ENCODE assay signal across 14 mouse cellular contexts in genomic region chr8:117262685-117263084, GRCm38 (mm10). TPM values are rescaled to one million over a fixed set of nuclear protein-coding genes. Genes with fewer than 3 reads are reported as not detected.
DNase-seq lines count a peak whose midpoint lies in the region; ATAC-seq and TF ChIP-seq lines count a peak whose summit lies in the region.
"Had no signal": no experiment of that assay in that cellular context is flagged by ENCODE, and none has a peak within 500 bp of the region (broad histone marks: within the 10 kb centered on the region; RNA-seq: fewer than 3 reads in every experiment).

No protein-coding gene starts in this region.

- H3K9me3 ChIP-seq in liver, embryonic 13.5 days (replicated peaks), result no peaks in the 10 kb centered on the region
- no peaks in the 10 kb centered on the region for H3K9me3 ChIP-seq in forebrain, embryonic 16.5 days (ENCODE audit: control insufficient read depth, low read length)
- H3K9me3 ChIP-seq: lung, embryonic 15.5 days had no signal

- no peak for TF ChIP-seq POLR2A in bone marrow, adult 2 months (IDR thresholded peaks at IDR 0.05; ENCODE audit: borderline replicate concordance, control insufficient read depth, low read depth, low read length)

- peak overlapping the region; percentile 28 for H3K27ac ChIP-seq in bone marrow, adult 2 months (ENCODE audit: control insufficient read depth, insufficient read depth, low read depth, low read length, poor library complexity)
- peak overlapping the region; percentile 76 for H3K27ac ChIP-seq in liver, embryonic 13.5 days
- no peak overlapping the region for H3K27ac ChIP-seq in gastrocnemius, adult 2 months
- no peak overlapping the region for H3K27ac ChIP-seq in forebrain, embryonic 16.5 days (ENCODE audit: low read length)
- H3K27ac ChIP-seq: lung, embryonic 15.5 days had no signal

- peak overlapping the region; percentile 49; the same call in 1 of the 2 replicates for H3K9ac ChIP-seq in liver, embryonic 13.5 days
- no peak overlapping the region for H3K9ac ChIP-seq in forebrain, embryonic 16.5 days (replicated peaks; ENCODE audit: low read depth, low read length)
- H3K9ac ChIP-seq: lung, embryonic 15.5 days had no signal

- H3K4me1 ChIP-seq in bone marrow, adult 2 months (ENCODE audit: control insufficient read depth, insufficient read depth, low read length), result peaks cover 10% of the 10 kb centered on the region
- peaks cover 93% of the 10 kb centered on the region for H3K4me1 ChIP-seq in liver, embryonic 13.5 days (replicated peaks)
- peaks cover 43% of the 10 kb centered on the region for H3K4me1 ChIP-seq in forebrain, embryonic 16.5 days (replicated peaks; ENCODE audit: control insufficient read depth, insufficient read depth, low read length)

- no peaks in the 10 kb centered on the region for H3K27me3 ChIP-seq in liver, embryonic 13.5 days
- no peaks in the 10 kb centered on the region for H3K27me3 ChIP-seq in forebrain, embryonic 16.5 days (replicated peaks; ENCODE audit: control insufficient read depth, insufficient read depth, low read length)
- H3K27me3 ChIP-seq: lung, embryonic 15.5 days had no signal

- H3K4me2 ChIP-seq in liver, embryonic 13.5 days, result peak overlapping the region; percentile 96
- H3K4me2 ChIP-seq in forebrain, embryonic 16.5 days (ENCODE audit: low read length), result no peak overlapping the region
- H3K4me2 ChIP-seq: lung, embryonic 15.5 days had no signal

- no peak overlapping the region for H3K4me3 ChIP-seq in bone marrow, adult 2 months (replicated peaks; ENCODE audit: control insufficient read depth, low read depth, low read length)
- H3K4me3 ChIP-seq in liver, embryonic 13.5 days (replicated peaks), result no peak overlapping the region
- no peak overlapping the region for H3K4me3 ChIP-seq in gastrocnemius, adult 2 months
- no peak overlapping the region for H3K4me3 ChIP-seq in forebrain, embryonic 16.5 days (replicated peaks; ENCODE audit: low read length)
- H3K4me3 ChIP-seq: lung, embryonic 15.5 days had no signal

- peak; percentile 49 for DNase-seq in lung, postnatal 25 days (ENCODE audit: low spot score)
- no peak for DNase-seq in lung, postnatal 14 days
- no peak for DNase-seq in liver, embryonic 13.5 days
- no peak for DNase-seq in gastrocnemius, adult 2 months
- DNase-seq in kidney, postnatal 25 days, result no peak
- DNase-seq: adrenal gland, postnatal 25 days; cerebellum, adult 11-12 months; heart, adult 18-20 months; heart, postnatal 10 days; kidney, adult 11 months; thymus, postnatal 25 days had no signal

- no peak for ATAC-seq in liver, embryonic 13.5 days (ENCODE audit: low read depth)
- ATAC-seq in forebrain, embryonic 16.5 days, result no peak

- WGBS in bone marrow, adult 2 months, result 7% methylated on average over 8 of the region's 8 CpGs
- WGBS in liver, embryonic 13.5 days (ENCODE audit: insufficient replicate concordance), result 22% methylated on average over 8 of the region's 8 CpGs
- 58% methylated on average over 8 of the region's 8 CpGs for WGBS in forebrain, embryonic 16.5 days

- no peaks in the 10 kb centered on the region; the same call in 1 of the 2 replicates for H3K36me3 ChIP-seq in liver, embryonic 13.5 days
- no peaks in the 10 kb centered on the region for H3K36me3 ChIP-seq in forebrain, embryonic 16.5 days (ENCODE audit: control insufficient read depth, insufficient read depth)
- H3K36me3 ChIP-seq: lung, embryonic 15.5 days had no signal

- intact Hi-C loops in gastrocnemius, adult 2 months (cut with DNase I), result no loop called here

- no peak for TF ChIP-seq CTCF in bone marrow, adult 2 months (IDR thresholded peaks at IDR 0.05; ENCODE audit: control insufficient read depth, insufficient read depth, low read length)
- TF ChIP-seq CTCF in gastrocnemius, adult 2 months (IDR thresholded peaks at IDR 0.05), result no peak

RNA-seq across cellular contexts. Expression of gene Cmip, which starts 5.8 kb away (rescaled TPM):
- polyA plus RNA-seq in bone marrow, adult 2 months (2011; ENCODE audit: insufficient read depth, insufficient read length, low replicate concordance, missing spikeins), result 11.5 and 16.2 TPM in 2 replicates
- polyA plus RNA-seq in liver, embryonic 13.5 days (2015; fragmentation: Nextera tagmentation; extraction: Ambion mirVana), result 5.8 and 6.7 TPM in 2 replicates
- total RNA-seq in gastrocnemius, adult 2 months (2021), result 10 to 100 TPM in 1 of 2 experiments, 1 to 10 TPM in 1; 8.3 to 11.4 TPM
- 80.1 and 98.1 TPM in 2 replicates for polyA plus RNA-seq in forebrain, embryonic 16.5 days (2015; fragmentation: Nextera tagmentation; extraction: Ambion mirVana)

Comparison
In these comparisons a context has a peak if more than half of its experiments do, and no peak if none do; other contexts are left out.
1. H3K27ac ChIP-seq: peak in bone marrow, adult 2 months (single experiment) and liver, embryonic 13.5 days (single experiment); none in gastrocnemius, adult 2 months (single experiment) and forebrain, embryonic 16.5 days (single experiment).